Mouse (Mus musculus): ENCODE results near the gene Sgpl1.

Sgpl1 gene

GRCm38 (mm10) chr10:61147157-61148040, at the start of gene Sgpl1:
Sgpl1 (minus strand) TSS chr10:61147703.
- DNase-seq = peak; percentile 96

GRCm38 (mm10) chr10:61195718-61196291, 48.3 kb upstream of the Sgpl1 start:
- DNase-seq = no peak

GRCm38 (mm10) chr10:61195216-61195615, 47.7 kb upstream of the Sgpl1 start:
- no peak for DNase-seq

- no peak for DNase-seq
These were observed 47.1 kb upstream of the Sgpl1 start for GRCm38 (mm10) chr10:61194611-61195010.

- DNase-seq = no peak
These were observed 40.5 kb upstream of the Sgpl1 start for GRCm38 (mm10) chr10:61188010-61188409.

GRCm38 (mm10) chr10:61187001-61187400, 39.5 kb upstream of the Sgpl1 start:
- no peak for DNase-seq

- DNase-seq = no peak
These were observed 32.4 kb upstream of the Sgpl1 start for GRCm38 (mm10) chr10:61179927-61180326.

GRCm38 (mm10) chr10:61178687-61179086, 31.2 kb upstream of the Sgpl1 start:
- no peak for DNase-seq

GRCm38 (mm10) chr10:61177751-61178150, 30.2 kb upstream of the Sgpl1 start:
- DNase-seq = no peak

GRCm38 (mm10) chr10:61176221-61176790, 28.8 kb upstream of the Sgpl1 start:
- DNase-seq = no peak

GRCm38 (mm10) chr10:61175442-61176204, 28.1 kb upstream of the Sgpl1 start:
- DNase-seq = no peak

GRCm38 (mm10) chr10:61174711-61175441, 27.4 kb upstream of the Sgpl1 start:
- no peak for DNase-seq

- DNase-seq = no peak
These were observed 25.0 kb upstream of the Sgpl1 start for GRCm38 (mm10) chr10:61172496-61172895.

- no peak for DNase-seq
These were observed 24.2 kb upstream of the Sgpl1 start, which contains the start of gene Tbata for GRCm38 (mm10) chr10:61171654-61172053. Tbata (plus strand) TSS chr10:61171954.

- no peak for DNase-seq
These were observed 20.9 kb upstream of the Sgpl1 start for GRCm38 (mm10) chr10:61168393-61168792.

GRCm38 (mm10) chr10:61167333-61168096, 20.0 kb upstream of the Sgpl1 start:
- no peak for DNase-seq

GRCm38 (mm10) chr10:61162366-61162765, 14.9 kb upstream of the Sgpl1 start:
- no peak for DNase-seq

- no peak for DNase-seq
These were observed 13.2 kb upstream of the Sgpl1 start for GRCm38 (mm10) chr10:61160671-61161070.

- DNase-seq = no peak
These were observed 12.6 kb upstream of the Sgpl1 start for GRCm38 (mm10) chr10:61160089-61160488.

- DNase-seq = no peak
These were observed 11.1 kb upstream of the Sgpl1 start for GRCm38 (mm10) chr10:61158594-61158993.

- DNase-seq = no peak
These were observed 8.9 kb upstream of the Sgpl1 start for GRCm38 (mm10) chr10:61156453-61156852.

- no peak for DNase-seq
These were observed 8.1 kb upstream of the Sgpl1 start for GRCm38 (mm10) chr10:61155611-61156010.
